Mouse (Mus musculus) gastrocnemius, postnatal 10 days (tissue): Measurements from ENCODE around the gene Gabrg3. TPM values are rescaled to one million over a fixed set of nuclear protein-coding genes. Genes with fewer than 3 reads are reported as not detected.

Experiments used
- total RNA-seq, 2 experiments: library from RNA; stranded (reverse); gene quantifications; 2 replicates each; pipeline ENCODE4 v1.2.3; 2021

Gene Gabrg3
- total RNA-seq, 2 experiments from 2014 or later = 0.11 to 0.14 TPM

Other genes starting within 250 kb of the Gabrg3 start
- 1 to 10 TPM in 1 of 2 experiments, under 1 TPM in 1; 0.56 to 1.0 TPM for gene Gabrb3, start 32.5 kb upstream of the Gabrg3 start, total RNA-seq
- gene Gabra5, start 122.9 kb upstream of the Gabrg3 start, total RNA-seq = under 1 TPM; 0.11 to 0.12 TPM